Mouse (Mus musculus): Measurements from ENCODE around the gene Slc43a3. TPM values are rescaled to one million over a fixed set of nuclear protein-coding genes. Genes with fewer than 3 reads are reported as not detected.

Gene Slc43a3
- polyA plus RNA-seq, 1 experiment from 2014 or later: 30.8 TPM

- no peaks in the 10 kb centered on the region for H3K27me3 ChIP-seq (replicated peaks; ENCODE audit: low read depth, poor library complexity, severe bottlenecking)
- WGBS: 29% methylated on average over 4 of the region's 4 CpGs
- H3K9me3 ChIP-seq: no peaks in the 10 kb centered on the region
- no peak overlapping the region for H3K27ac ChIP-seq (replicated peaks)
- no peaks in the 10 kb centered on the region for H3K36me3 ChIP-seq (replicated peaks)
- DNase-seq (ENCODE audit: low spot score): no peak
- H3K4me3 ChIP-seq: no peak overlapping the region
- H3K4me1 ChIP-seq: peaks cover 8% of the 10 kb centered on the region; the same call in 1 of the 2 replicates
These were observed 71.3 kb downstream of the Slc43a3 start for GRCm38 (mm10) chr2:85007729-85008128.

Small RNA genes within 50 kb of the gene (microRNA-seq; reads per million reads assigned to microRNA genes)
- not detected for gene Gm24332

Other genes with a start within 250 kb of the Slc43a3 start
- gene Zdhhc5, start 221.4 kb upstream of the Slc43a3 start, polyA plus RNA-seq (2016; fragmentation: Nextera tagmentation; extraction: Ambion mirVana): 30.2 and 31.9 TPM in 2 replicates
- gene Clp1, start 209.2 kb upstream of the Slc43a3 start, polyA plus RNA-seq (2016; fragmentation: Nextera tagmentation; extraction: Ambion mirVana): 53.2 and 53.8 TPM in 2 replicates
- gene Ypel4, start 202.5 kb upstream of the Slc43a3 start, polyA plus RNA-seq (2016; fragmentation: Nextera tagmentation; extraction: Ambion mirVana): 8.1 and 8.9 TPM in 2 replicates
- gene Gm19426, start 192.9 kb upstream of the Slc43a3 start, polyA plus RNA-seq (2016; fragmentation: Nextera tagmentation; extraction: Ambion mirVana): 8.0 and 9.5 TPM in 2 replicates
- 16.6 and 18.7 TPM in 2 replicates for gene Serping1, start 161.1 kb upstream of the Slc43a3 start, polyA plus RNA-seq (2016; fragmentation: Nextera tagmentation; extraction: Ambion mirVana)
- 22.7 and 25.8 TPM in 2 replicates for gene Ube2l6, start 137.8 kb upstream of the Slc43a3 start, polyA plus RNA-seq (2016; fragmentation: Nextera tagmentation; extraction: Ambion mirVana)
- 0.21 and 0.27 TPM in 2 replicates for gene Smtnl1, start 113.9 kb upstream of the Slc43a3 start, polyA plus RNA-seq (2016; fragmentation: Nextera tagmentation; extraction: Ambion mirVana)
- gene Timm10, start 109.6 kb upstream of the Slc43a3 start, polyA plus RNA-seq (2016; fragmentation: Nextera tagmentation; extraction: Ambion mirVana): 64.9 and 65.8 TPM in 2 replicates
- 30.4 and 35.4 TPM in 2 replicates for gene Slc43a1, start 97.7 kb upstream of the Slc43a3 start, polyA plus RNA-seq (2016; fragmentation: Nextera tagmentation; extraction: Ambion mirVana)
- gene Rtn4rl2, start 49.9 kb upstream of the Slc43a3 start, polyA plus RNA-seq (2016; fragmentation: Nextera tagmentation; extraction: Ambion mirVana): 2.5 and 2.6 TPM in 2 replicates
- gene Prg2, start 43.9 kb downstream of the Slc43a3 start, polyA plus RNA-seq (2016; fragmentation: Nextera tagmentation; extraction: Ambion mirVana): 0.30 TPM in 1 of 2 replicates, not detected in the other
- gene Prg3, start 51.6 kb downstream of the Slc43a3 start, polyA plus RNA-seq (2016; fragmentation: Nextera tagmentation; extraction: Ambion mirVana): not detected in 2 replicates
- gene Ssrp1, start 100.7 kb downstream of the Slc43a3 start, polyA plus RNA-seq (2016; fragmentation: Nextera tagmentation; extraction: Ambion mirVana): 419 and 425 TPM in 2 replicates
- 10.0 and 11.5 TPM in 2 replicates for gene P2rx3, start 100.9 kb downstream of the Slc43a3 start, polyA plus RNA-seq (2016; fragmentation: Nextera tagmentation; extraction: Ambion mirVana)
- 31.5 and 33.1 TPM in 2 replicates for gene Tnks1bp1, start 111.4 kb downstream of the Slc43a3 start, polyA plus RNA-seq (2016; fragmentation: Nextera tagmentation; extraction: Ambion mirVana)
- gene Aplnr, start 199.6 kb downstream of the Slc43a3 start, polyA plus RNA-seq (2016; fragmentation: Nextera tagmentation; extraction: Ambion mirVana): 40.2 and 42.2 TPM in 2 replicates